Mouse (Mus musculus) heart, embryonic 16.5 days (tissue): Measurements from ENCODE around the gene Alpk3. TPM values are rescaled to one million over a fixed set of nuclear protein-coding genes. Genes with fewer than 3 reads are reported as not detected.

Experiments
- ATAC-seq: fragments of 200-750 bp; cut with Nextera tagmentation; replicated peaks from 2 replicates; pipeline ENCODE4 v1.8.0; 2017; ENCODE audit warnings: moderate number of reproducible peaks; ENCODE audit not compliant: insufficient read depth, low FRiP score; ENCODE audit errors: extremely low read depth
- H3K27ac ChIP-seq: fragments of 300-500 bp; sonication (generic); 2 replicates; pipeline ENCODE4 v1.5.1; 2014; ENCODE audit warnings: mild to moderate bottlenecking, low read length, control low read depth, moderate library complexity
- H3K27me3 ChIP-seq: fragments of 300-500 bp; sonication (generic); 2 replicates; pipeline ENCODE4 v1.6.1; 2014; ENCODE audit warnings: low read length, mixed read lengths; ENCODE audit not compliant: control insufficient read depth, insufficient read depth
- H3K36me3 ChIP-seq: fragments of 300-500 bp; sonication (generic); 2 replicates; pipeline ENCODE4 v1.6.1; 2014; ENCODE audit not compliant: control insufficient read depth, insufficient read depth
- H3K4me1 ChIP-seq: fragments of 300-500 bp; sonication (generic); 2 replicates; pipeline ENCODE4 v1.6.1; 2014; ENCODE audit warnings: low read length, mixed read lengths; ENCODE audit not compliant: control insufficient read depth, insufficient read depth
- H3K4me2 ChIP-seq: fragments of 300-500 bp; sonication (generic); 2 replicates; pipeline ENCODE4 v1.6.1; 2014; ENCODE audit warnings: low read depth, mild to moderate bottlenecking, control low read depth, low read length
- H3K4me3 ChIP-seq: fragments of 300-500 bp; sonication (generic); 2 replicates; pipeline ENCODE4 v1.5.1; 2014; ENCODE audit warnings: mild to moderate bottlenecking, control low read depth, low read length
- H3K9ac ChIP-seq: fragments of 300-500 bp; sonication (generic); 2 replicates; pipeline ENCODE4 v1.6.1; 2014; ENCODE audit warnings: low read length, control low read depth
- H3K9me3 ChIP-seq: fragments of 300-500 bp; sonication (generic); replicated peaks from 2 replicates; pipeline ENCODE4 v1.6.1; 2016; ENCODE audit warnings: low read length; ENCODE audit not compliant: control insufficient read depth
- WGBS: fragments of 180-500 bp; shearing (Covaris S2); extraction: QIAGEN DNeasy Blood & Tissue Kit; methylation state at CpG from one replicate; pipeline ENCODE4 v1.1.7; 2014; 5-methylcytosine and 5-hydroxymethylcytosine counted together
- polyA plus RNA-seq: library from polyadenylated mRNA; unstranded; fragments of >200 nt; fragmentation: Nextera tagmentation; extraction: Ambion mirVana; gene quantifications from 2 replicates; pipeline ENCODE4 v1.2.1, GENCODE M21; 2015

Gene Alpk3
- polyA plus RNA-seq, 1 experiment from 2014 or later: 18.2 TPM

DNA sequence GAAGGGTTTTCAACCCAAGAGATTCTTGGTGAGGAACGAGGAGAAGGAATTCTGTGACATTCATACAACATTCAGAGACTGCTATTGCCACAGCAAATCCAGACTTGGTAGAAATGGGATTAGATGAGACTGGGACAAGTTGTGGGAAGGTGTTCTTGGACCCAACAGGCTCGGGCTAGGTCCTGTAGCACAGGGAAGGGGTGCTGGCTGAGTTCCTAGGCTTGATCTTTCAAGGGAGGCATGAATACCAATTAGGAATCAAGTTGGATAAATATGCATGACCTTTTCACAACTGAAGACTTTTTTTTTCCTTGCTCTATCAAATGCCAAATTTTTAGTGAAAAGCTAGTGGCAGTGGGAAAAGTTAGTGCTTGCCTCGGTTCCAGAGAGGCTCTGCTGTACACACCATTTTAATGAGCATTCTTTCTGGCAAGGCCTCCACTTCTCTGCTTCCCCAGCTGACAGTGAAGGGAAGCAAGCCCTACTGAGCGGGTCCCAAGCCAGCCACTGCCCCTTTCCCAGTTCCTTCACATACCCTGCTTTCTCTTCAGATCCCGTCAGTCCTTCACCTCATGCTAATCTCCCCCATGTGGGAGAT is 14.3 kb upstream of the Alpk3 start:
- WGBS: 79% methylated on average over 5 of the region's 5 CpGs
- peaks cover 51% of the 10 kb centered on the region for H3K36me3 ChIP-seq

GRCm38 (mm10) chr7:81047847-81048246 is 9.6 kb upstream of the Alpk3 start:
- H3K27me3 ChIP-seq: no peaks in the 10 kb centered on the region
- no peaks in the 10 kb centered on the region for H3K9me3 ChIP-seq
- no peak overlapping the region for H3K27ac ChIP-seq
- no peak overlapping the region for H3K9ac ChIP-seq
- H3K4me3 ChIP-seq: no peak overlapping the region
- WGBS: 88% methylated on average over 3 of the region's 3 CpGs
- no peak overlapping the region for H3K4me2 ChIP-seq
- peaks cover 9% of the 10 kb centered on the region for H3K36me3 ChIP-seq
- no peak for ATAC-seq
- H3K4me1 ChIP-seq: no peaks in the 10 kb centered on the region

More for the DNA sequence above, 14.3 kb upstream of the Alpk3 start:
- Histone ChIP-seq H3K9me3 (no peaks in the 10 kb centered on the region), H3K4me3 (no peak overlapping the region), H3K9ac (no peak overlapping the region), H3K27me3 (no peaks in the 10 kb centered on the region), H3K27ac (no peak overlapping the region), H3K4me1 (no peaks in the 10 kb centered on the region), H3K4me2 (no peak overlapping the region)
- ATAC-seq: no peak

- H3K9ac ChIP-seq: no peak overlapping the region
- peaks cover 4% of the 10 kb centered on the region for H3K36me3 ChIP-seq
- no peaks in the 10 kb centered on the region for H3K9me3 ChIP-seq
- no peak overlapping the region for H3K27ac ChIP-seq
- H3K27me3 ChIP-seq: no peaks in the 10 kb centered on the region
- H3K4me2 ChIP-seq: no peak overlapping the region
- no peak for ATAC-seq
- 76% methylated on average over 2 of the region's 2 CpGs for WGBS
- no peak overlapping the region for H3K4me3 ChIP-seq
- no peaks in the 10 kb centered on the region for H3K4me1 ChIP-seq
Measured at GRCm38 (mm10) chr7:81048513-81048912, 8.9 kb upstream of the Alpk3 start.

- Histone ChIP-seq H3K4me2 (no peak overlapping the region), H3K4me3 (no peak overlapping the region), H3K9ac (no peak overlapping the region), H3K4me1 (no peaks in the 10 kb centered on the region), H3K27me3 (no peaks in the 10 kb centered on the region), H3K36me3 (no peaks in the 10 kb centered on the region), H3K27ac (no peak overlapping the region), H3K9me3 (no peaks in the 10 kb centered on the region)
- 78% methylated on average over 5 of the region's 5 CpGs for WGBS
- no peak for ATAC-seq
Measured at GRCm38 (mm10) chr7:81049966-81050365, 7.4 kb upstream of the Alpk3 start.

- H3K4me2 ChIP-seq: no peak overlapping the region
- no peaks in the 10 kb centered on the region for H3K9me3 ChIP-seq
- no peak overlapping the region for H3K4me3 ChIP-seq
- H3K4me1 ChIP-seq: peaks cover 22% of the 10 kb centered on the region
- WGBS: 80% methylated on average over 11 of the region's 11 CpGs
- no peak overlapping the region for H3K9ac ChIP-seq
- H3K36me3 ChIP-seq: no peaks in the 10 kb centered on the region
- no peak overlapping the region for H3K27ac ChIP-seq
- no peak for ATAC-seq
- H3K27me3 ChIP-seq: no peaks in the 10 kb centered on the region
Measured at GRCm38 (mm10) chr7:81055709-81056370, 1.6 kb upstream of the Alpk3 start.

DNA sequence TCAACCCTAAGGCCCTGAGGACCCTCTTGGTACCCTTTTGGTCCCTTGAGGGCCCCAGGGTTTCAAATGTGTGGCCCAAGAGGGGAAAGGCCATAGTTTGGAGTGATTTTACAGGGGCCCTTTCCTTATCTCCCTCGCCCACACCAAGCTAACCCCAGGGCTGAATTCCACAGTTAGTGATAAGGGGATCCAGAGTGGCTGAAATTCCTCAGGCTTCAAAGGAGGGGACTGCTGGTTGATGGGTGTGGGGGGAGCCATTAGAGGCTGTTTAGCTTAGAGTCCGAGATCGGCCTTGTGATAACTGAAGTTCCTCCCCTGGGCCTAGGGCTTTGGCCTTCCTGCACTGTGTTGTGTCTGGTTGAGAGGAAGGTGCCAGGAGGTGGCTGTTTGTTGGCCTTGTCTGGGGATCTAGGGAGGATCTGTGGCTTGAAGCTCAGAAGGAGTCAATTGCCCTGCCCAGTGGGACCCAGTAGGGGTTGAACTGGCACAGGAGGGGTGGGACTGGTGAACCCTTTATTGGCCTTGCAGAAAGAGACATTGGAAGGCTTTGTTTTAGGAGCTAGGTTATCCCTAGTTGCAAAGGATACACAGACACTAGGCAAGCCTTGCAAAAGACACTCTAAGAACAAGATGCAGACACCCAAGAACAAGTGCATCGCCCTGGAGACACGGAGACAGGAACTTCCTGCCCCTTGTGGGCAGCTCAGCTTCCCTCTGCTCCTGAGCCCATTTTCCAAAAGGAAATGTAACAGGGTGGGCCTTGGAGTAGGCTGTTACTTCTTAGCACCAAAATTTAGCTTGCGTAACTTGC is 706 bp downstream of the Alpk3 start:
- peak; percentile 39 for ATAC-seq

GRCm38 (mm10) chr7:81058712-81059154 is 1.3 kb downstream of the Alpk3 start:
- H3K9me3 ChIP-seq: no peaks in the 10 kb centered on the region
- H3K27ac ChIP-seq: peak overlapping the region; percentile 98
- peak overlapping the region; percentile 71 for H3K9ac ChIP-seq
- peak overlapping the region; percentile 59 for H3K4me3 ChIP-seq
- 0 out of 2 replicates have a peak, but pooled peaks cover 3% of the 10 kb centered on the region for H3K36me3 ChIP-seq
- H3K4me2 ChIP-seq: peak overlapping the region; percentile 53
- ATAC-seq: no peak
- WGBS: 16% methylated on average over 9 of the region's 9 CpGs
- no peaks in the 10 kb centered on the region for H3K27me3 ChIP-seq
- peaks cover 27% of the 10 kb centered on the region for H3K4me1 ChIP-seq

More for the DNA sequence above, 706 bp downstream of the Alpk3 start:
- Histone ChIP-seq H3K4me1 (peaks cover 24% of the 10 kb centered on the region), H3K27me3 (no peaks in the 10 kb centered on the region), H3K36me3 (0 out of 2 replicates have a peak, but pooled peaks cover 3% of the 10 kb centered on the region), H3K27ac (peak overlapping the region; percentile 98), H3K4me3 (peak overlapping the region; percentile 59), H3K4me2 (peak overlapping the region; percentile 53), H3K9ac (peak overlapping the region; percentile 71), H3K9me3 (no peaks in the 10 kb centered on the region)
- 24% methylated on average over 6 of the region's 6 CpGs for WGBS

DNA sequence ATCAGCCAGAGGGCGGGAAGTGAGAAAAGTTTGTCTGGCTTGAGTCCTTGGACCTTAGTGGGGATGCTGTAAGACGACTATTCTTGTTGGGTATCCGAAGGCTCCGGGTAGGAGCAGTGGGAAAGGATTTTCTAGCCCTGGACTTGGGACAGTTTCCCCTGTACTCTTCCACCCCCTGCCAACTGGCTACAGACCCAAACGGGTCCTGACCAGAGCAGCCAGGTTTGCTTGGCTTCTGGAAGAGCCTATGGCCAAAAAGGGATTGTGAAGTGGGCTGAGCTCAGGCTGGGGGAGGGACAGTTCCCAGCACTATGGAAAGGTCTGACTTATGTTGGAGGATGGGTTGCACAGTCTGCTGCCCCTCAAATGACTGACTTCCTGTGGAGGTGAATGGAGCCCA is 2.0 kb downstream of the Alpk3 start:
- Histone ChIP-seq H3K36me3 (0 out of 2 replicates have a peak, but pooled peaks cover 5% of the 10 kb centered on the region), H3K4me2 (peak overlapping the region; percentile 53), H3K9ac (peak overlapping the region; percentile 71), H3K4me1 (peaks cover 27% of the 10 kb centered on the region), H3K27ac (peak overlapping the region; percentile 98), H3K9me3 (no peaks in the 10 kb centered on the region), H3K27me3 (no peaks in the 10 kb centered on the region), H3K4me3 (peak overlapping the region; percentile 59)
- WGBS: 39% methylated on average over 5 of the region's 5 CpGs
- ATAC-seq: no peak

DNA sequence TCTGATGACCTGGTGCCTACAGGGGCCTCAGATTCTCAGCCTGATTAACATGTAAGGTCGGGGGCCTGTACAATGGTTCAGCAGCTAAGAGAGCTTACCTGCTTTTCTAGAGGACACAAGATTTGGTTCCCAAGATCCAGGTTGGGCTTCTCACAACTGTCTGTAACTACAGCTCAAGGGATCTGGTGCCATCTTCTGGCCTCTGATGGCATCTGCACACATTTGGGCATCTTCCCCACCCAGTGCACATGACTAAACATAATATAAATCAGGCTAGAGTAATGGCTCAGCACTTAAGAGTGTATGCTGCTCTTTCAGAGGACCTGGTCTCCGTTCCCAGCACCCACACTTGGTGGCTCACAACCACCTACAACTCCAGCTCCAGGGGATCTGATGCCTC is 3.5 kb downstream of the Alpk3 start:
- no peak for ATAC-seq
- peaks cover 12% of the 10 kb centered on the region; the same call in 1 of the 2 replicates for H3K36me3 ChIP-seq
- WGBS: 90% methylated on average over 2 of the region's 2 CpGs
- no peak overlapping the region for H3K4me3 ChIP-seq
- H3K9ac ChIP-seq: no peak overlapping the region
- no peaks in the 10 kb centered on the region for H3K9me3 ChIP-seq
- no peaks in the 10 kb centered on the region for H3K27me3 ChIP-seq
- no peak overlapping the region for H3K27ac ChIP-seq
- peaks cover 27% of the 10 kb centered on the region for H3K4me1 ChIP-seq
- no peak overlapping the region for H3K4me2 ChIP-seq
